Mouse (Mus musculus): ENCODE data around the gene Sgf29. TPM values are rescaled to one million over a fixed set of nuclear protein-coding genes. Genes with fewer than 3 reads are reported as not detected.
A peak's percentile ranks its signal among the peaks of the same experiment; 100 is the strongest.

Sgf29 gene
- polyA plus RNA-seq, 1 experiment from 2014 or later = 40.8 TPM

- Histone ChIP-seq H3K36me3 (ENCODE audit: control insufficient read depth, insufficient read depth, low read length) (no peaks in the 10 kb centered on the region), H3K27ac (replicated peaks; ENCODE audit: low read depth, low read length) (no peak overlapping the region), H3K4me1 (ENCODE audit: control insufficient read depth, insufficient read depth, low read length) (peaks cover 6% of the 10 kb centered on the region; the same call in 1 of the 2 replicates), H3K4me3 (ENCODE audit: low read depth, low read length) (no peak overlapping the region), H3K9ac (ENCODE audit: low read depth, low read length) (no peak overlapping the region), H3K27me3 (replicated peaks; ENCODE audit: control insufficient read depth, insufficient read depth, low read length) (no peaks in the 10 kb centered on the region), H3K4me2 (ENCODE audit: low read depth, low read length) (no peak overlapping the region), H3K9me3 (ENCODE audit: control insufficient read depth, low read length) (no peaks in the 10 kb centered on the region)
- DNase-seq (ENCODE audit: low spot score) (no peak), ATAC-seq (ENCODE audit: low read depth) (no peak)
- 39% methylated on average over 5 of the region's 5 CpGs for WGBS
Measured at GRCm38 (mm10) chr7:126645708-126646107, 3.4 kb upstream of the Sgf29 start.

- 78% methylated on average over 4 of the region's 4 CpGs for WGBS
- DNase-seq (ENCODE audit: low spot score) = no peak
Measured at GRCm38 (mm10) chr7:126648486-126648885, 623 bp upstream of the Sgf29 start.

GRCm38 (mm10) chr7:126650852-126651251 is 1.7 kb downstream of the Sgf29 start:
- Histone ChIP-seq H3K4me1 (ENCODE audit: control insufficient read depth, insufficient read depth, low read length) (peaks cover 6% of the 10 kb centered on the region; the same call in 1 of the 2 replicates), H3K27me3 (replicated peaks; ENCODE audit: control insufficient read depth, insufficient read depth, low read length) (no peaks in the 10 kb centered on the region), H3K9ac (ENCODE audit: low read depth, low read length) (no peak overlapping the region), H3K27ac (replicated peaks; ENCODE audit: low read depth, low read length) (no peak overlapping the region), H3K36me3 (ENCODE audit: control insufficient read depth, insufficient read depth, low read length) (no peaks in the 10 kb centered on the region), H3K4me3 (ENCODE audit: low read depth, low read length) (no peak overlapping the region), H3K9me3 (ENCODE audit: control insufficient read depth, low read length) (no peaks in the 10 kb centered on the region), H3K4me2 (ENCODE audit: low read depth, low read length) (no peak overlapping the region)
- 91% methylated on average over 2 of the region's 2 CpGs for WGBS
- ATAC-seq (ENCODE audit: low read depth) (no peak), DNase-seq (ENCODE audit: low spot score) (no peak)

More at GRCm38 (mm10) chr7:126648486-126648885, 623 bp upstream of the Sgf29 start:
- H3K9ac ChIP-seq (ENCODE audit: low read depth, low read length) = no peak overlapping the region
- H3K27ac ChIP-seq (replicated peaks; ENCODE audit: low read depth, low read length) = no peak overlapping the region
- no peaks in the 10 kb centered on the region for H3K27me3 ChIP-seq (replicated peaks; ENCODE audit: control insufficient read depth, insufficient read depth, low read length)
- peaks cover 6% of the 10 kb centered on the region; the same call in 1 of the 2 replicates for H3K4me1 ChIP-seq (ENCODE audit: control insufficient read depth, insufficient read depth, low read length)
- no peak for ATAC-seq (ENCODE audit: low read depth)
- no peaks in the 10 kb centered on the region for H3K36me3 ChIP-seq (ENCODE audit: control insufficient read depth, insufficient read depth, low read length)
- no peaks in the 10 kb centered on the region for H3K9me3 ChIP-seq (ENCODE audit: control insufficient read depth, low read length)
- H3K4me2 ChIP-seq (ENCODE audit: low read depth, low read length) = peak overlapping the region; percentile 62; the same call in 1 of the 2 replicates
- H3K4me3 ChIP-seq (ENCODE audit: low read depth, low read length) = peak overlapping the region; percentile 48

GRCm38 (mm10) chr7:126653991-126654390 is 4.9 kb downstream of the Sgf29 start:
- 84% methylated on average over 2 of the region's 2 CpGs for WGBS
- Histone ChIP-seq H3K9ac (ENCODE audit: low read depth, low read length) (no peak overlapping the region), H3K4me3 (ENCODE audit: low read depth, low read length) (no peak overlapping the region), H3K4me1 (ENCODE audit: control insufficient read depth, insufficient read depth, low read length) (peaks cover 6% of the 10 kb centered on the region; the same call in 1 of the 2 replicates), H3K27ac (replicated peaks; ENCODE audit: low read depth, low read length) (no peak overlapping the region), H3K9me3 (ENCODE audit: control insufficient read depth, low read length) (no peaks in the 10 kb centered on the region), H3K27me3 (replicated peaks; ENCODE audit: control insufficient read depth, insufficient read depth, low read length) (no peaks in the 10 kb centered on the region), H3K4me2 (ENCODE audit: low read depth, low read length) (no peak overlapping the region), H3K36me3 (ENCODE audit: control insufficient read depth, insufficient read depth, low read length) (no peaks in the 10 kb centered on the region)
- DNase-seq (ENCODE audit: low spot score) (no peak), ATAC-seq (ENCODE audit: low read depth) (no peak)

DNA sequence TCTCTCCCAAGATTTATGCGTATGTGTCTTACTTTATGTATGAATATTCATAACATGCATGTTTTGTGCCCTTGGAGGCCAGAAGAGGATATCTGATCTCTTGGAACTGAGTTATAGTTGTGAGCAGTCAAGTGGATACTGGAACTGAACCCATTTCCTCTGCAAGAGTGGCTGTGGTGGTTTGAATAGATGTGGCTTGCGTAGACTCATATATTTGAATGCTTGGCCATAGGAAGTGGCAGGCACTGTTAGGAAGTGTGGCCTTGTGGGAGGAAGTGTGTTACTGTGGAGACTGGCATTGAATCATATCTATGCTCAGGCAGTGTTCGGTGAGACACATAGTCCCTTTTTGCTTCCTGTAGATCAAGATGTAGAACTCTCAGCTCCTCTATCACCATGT is 6.6 kb downstream of the Sgf29 start:
- Histone ChIP-seq H3K4me3 (ENCODE audit: low read depth, low read length) (no peak overlapping the region), H3K4me1 (ENCODE audit: control insufficient read depth, insufficient read depth, low read length) (no peaks in the 10 kb centered on the region), H3K27ac (replicated peaks; ENCODE audit: low read depth, low read length) (no peak overlapping the region), H3K4me2 (ENCODE audit: low read depth, low read length) (no peak overlapping the region), H3K36me3 (ENCODE audit: control insufficient read depth, insufficient read depth, low read length) (no peaks in the 10 kb centered on the region), H3K9me3 (ENCODE audit: control insufficient read depth, low read length) (no peaks in the 10 kb centered on the region), H3K27me3 (replicated peaks; ENCODE audit: control insufficient read depth, insufficient read depth, low read length) (no peaks in the 10 kb centered on the region), H3K9ac (ENCODE audit: low read depth, low read length) (no peak overlapping the region)
- WGBS = 89% methylated on average over 3 of the region's 3 CpGs
- ATAC-seq (ENCODE audit: low read depth) (no peak), DNase-seq (ENCODE audit: low spot score) (no peak)

- no peak overlapping the region for H3K27ac ChIP-seq (replicated peaks; ENCODE audit: low read depth, low read length)
- no peak overlapping the region for H3K4me3 ChIP-seq (ENCODE audit: low read depth, low read length)
- H3K27me3 ChIP-seq (replicated peaks; ENCODE audit: control insufficient read depth, insufficient read depth, low read length) = no peaks in the 10 kb centered on the region
- DNase-seq (ENCODE audit: low spot score) (no peak), ATAC-seq (ENCODE audit: low read depth) (no peak)
- 0 out of 2 replicates have a peak, but pooled peaks cover 10% of the 10 kb centered on the region for H3K36me3 ChIP-seq (ENCODE audit: control insufficient read depth, insufficient read depth, low read length)
- 83% methylated on average over 1 of the region's 1 CpGs for WGBS
- H3K4me1 ChIP-seq (ENCODE audit: control insufficient read depth, insufficient read depth, low read length) = no peaks in the 10 kb centered on the region
- H3K9ac ChIP-seq (ENCODE audit: low read depth, low read length) = no peak overlapping the region
- H3K4me2 ChIP-seq (ENCODE audit: low read depth, low read length) = no peak overlapping the region
- H3K9me3 ChIP-seq (ENCODE audit: control insufficient read depth, low read length) = no peaks in the 10 kb centered on the region
Measured at GRCm38 (mm10) chr7:126657522-126657921, 8.4 kb downstream of the Sgf29 start.

DNA sequence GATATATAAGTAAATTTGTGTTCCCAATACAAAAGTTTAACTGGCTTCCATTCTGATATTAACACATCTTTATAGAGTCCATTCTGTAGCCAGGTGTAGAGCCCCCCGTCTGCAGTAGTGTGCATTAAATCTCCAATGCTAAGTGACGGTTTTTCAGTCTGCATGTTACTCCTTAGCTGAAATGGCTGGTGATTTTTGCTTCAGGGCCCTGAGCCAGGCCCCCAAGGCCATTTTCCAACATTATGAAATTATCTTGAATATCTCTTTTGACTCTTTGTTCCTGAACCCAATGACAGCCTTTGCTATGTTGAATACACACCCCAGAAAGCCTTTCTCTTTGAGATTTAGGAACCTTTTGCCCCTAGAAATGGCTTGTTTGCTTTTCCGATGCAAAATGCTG is 10.7 kb downstream of the Sgf29 start:
- no peak for ATAC-seq (ENCODE audit: low read depth)
- Histone ChIP-seq H3K36me3 (ENCODE audit: control insufficient read depth, insufficient read depth, low read length) (peaks cover 21% of the 10 kb centered on the region), H3K9me3 (ENCODE audit: control insufficient read depth, low read length) (no peaks in the 10 kb centered on the region), H3K27ac (replicated peaks; ENCODE audit: low read depth, low read length) (no peak overlapping the region), H3K9ac (ENCODE audit: low read depth, low read length) (no peak overlapping the region), H3K27me3 (replicated peaks; ENCODE audit: control insufficient read depth, insufficient read depth, low read length) (no peaks in the 10 kb centered on the region), H3K4me3 (ENCODE audit: low read depth, low read length) (no peak overlapping the region), H3K4me2 (ENCODE audit: low read depth, low read length) (no peak overlapping the region), H3K4me1 (ENCODE audit: control insufficient read depth, insufficient read depth, low read length) (no peaks in the 10 kb centered on the region)
- DNase-seq (ENCODE audit: low spot score) = no peak
- WGBS = 86% methylated on average over 3 of the region's 3 CpGs

DNA sequence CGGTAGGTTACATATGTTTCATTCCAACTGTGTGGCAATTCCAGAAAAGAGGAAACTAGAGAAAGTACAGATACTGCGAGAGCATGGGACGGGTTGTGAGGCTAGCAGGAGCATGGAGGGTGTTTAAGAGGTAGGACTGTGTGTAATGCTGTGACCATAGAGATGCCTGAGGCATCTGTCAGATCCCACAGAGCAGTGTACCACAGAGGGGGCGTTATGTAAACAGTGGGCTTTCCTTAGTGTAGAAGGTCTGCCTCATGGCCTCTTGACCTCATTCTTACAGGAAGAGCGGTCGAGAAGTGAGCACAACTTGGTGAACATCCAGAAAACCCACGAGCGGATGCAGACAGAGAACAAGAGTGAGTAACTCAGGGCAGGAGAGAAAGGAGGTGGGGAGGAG is 14.5 kb downstream of the Sgf29 start:
- no peak overlapping the region for H3K4me2 ChIP-seq (ENCODE audit: low read depth, low read length)
- H3K27ac ChIP-seq (replicated peaks; ENCODE audit: low read depth, low read length) = 0 out of 2 replicates have a peak overlapping the region, but pooled peaks have one; percentile 52
- H3K9ac ChIP-seq (ENCODE audit: low read depth, low read length) = no peak overlapping the region
- H3K4me1 ChIP-seq (ENCODE audit: control insufficient read depth, insufficient read depth, low read length) = no peaks in the 10 kb centered on the region
- no peaks in the 10 kb centered on the region for H3K27me3 ChIP-seq (replicated peaks; ENCODE audit: control insufficient read depth, insufficient read depth, low read length)
- H3K36me3 ChIP-seq (ENCODE audit: control insufficient read depth, insufficient read depth, low read length) = peaks cover 36% of the 10 kb centered on the region
- WGBS = 62% methylated on average over 8 of the region's 8 CpGs
- no peak overlapping the region for H3K4me3 ChIP-seq (ENCODE audit: low read depth, low read length)
- DNase-seq (ENCODE audit: low spot score) = peak; percentile 19
- 0 out of 2 replicates have a peak, but pooled peaks have one; percentile 37 for ATAC-seq (ENCODE audit: low read depth)
- no peaks in the 10 kb centered on the region for H3K9me3 ChIP-seq (ENCODE audit: control insufficient read depth, low read length)

GRCm38 (mm10) chr7:126665269-126665668 is 16.2 kb downstream of the Sgf29 start:
- H3K36me3 ChIP-seq (ENCODE audit: control insufficient read depth, insufficient read depth, low read length) = peaks cover 40% of the 10 kb centered on the region

More at GRCm38 (mm10) chr7:126665269-126665668, 16.2 kb downstream of the Sgf29 start:
- Histone ChIP-seq H3K4me2 (ENCODE audit: low read depth, low read length) (no peak overlapping the region), H3K9ac (ENCODE audit: low read depth, low read length) (no peak overlapping the region), H3K9me3 (ENCODE audit: control insufficient read depth, low read length) (no peaks in the 10 kb centered on the region), H3K4me1 (ENCODE audit: control insufficient read depth, insufficient read depth, low read length) (no peaks in the 10 kb centered on the region), H3K27me3 (replicated peaks; ENCODE audit: control insufficient read depth, insufficient read depth, low read length) (no peaks in the 10 kb centered on the region), H3K4me3 (ENCODE audit: low read depth, low read length) (no peak overlapping the region), H3K27ac (replicated peaks; ENCODE audit: low read depth, low read length) (no peak overlapping the region)
- WGBS = 98% methylated on average over 3 of the region's 3 CpGs
- no peak for ATAC-seq (ENCODE audit: low read depth)
- no peak for DNase-seq (ENCODE audit: low spot score)
